Mouse (Mus musculus): ENCODE measurements around the gene Laptm4a. TPM values are rescaled to one million over a fixed set of nuclear protein-coding genes. Genes with fewer than 3 reads are reported as not detected.
"Not testable (repeated sequence)": the region's sequence is repeated elsewhere in the genome, so short reads cannot be mapped to it uniquely, and the experiment has no call there.

Laptm4a gene
- polyA plus RNA-seq, 1 experiment from 2014 or later: 185 TPM

- no peak for DNase-seq (ENCODE audit: low spot score)
- peaks cover 37% of the 10 kb centered on the region for H3K4me1 ChIP-seq
- H3K9me3 ChIP-seq (replicated peaks): no peaks in the 10 kb centered on the region
- peaks cover 5% of the 10 kb centered on the region for H3K36me3 ChIP-seq
- WGBS: 92% methylated on average over 3 of the region's 3 CpGs
- H3K27me3 ChIP-seq (ENCODE audit: low read depth, poor library complexity, severe bottlenecking): no peaks in the 10 kb centered on the region
- peak overlapping the region; percentile 36; the same call in 1 of the 2 replicates for H3K27ac ChIP-seq
- no peak overlapping the region for H3K4me3 ChIP-seq
Observed at GRCm38 (mm10) chr12:8919231-8919630, 2.2 kb upstream of the Laptm4a start.

GRCm38 (mm10) chr12:8920996-8921393 lies 469 bp upstream of the Laptm4a start:
- Histone ChIP-seq H3K36me3 (peaks cover 22% of the 10 kb centered on the region), H3K4me3 (peak overlapping the region; percentile 75), H3K9me3 (replicated peaks) (no peaks in the 10 kb centered on the region), H3K27ac (peak overlapping the region; percentile 98), H3K4me1 (peaks cover 40% of the 10 kb centered on the region), H3K27me3 (ENCODE audit: low read depth, poor library complexity, severe bottlenecking) (no peaks in the 10 kb centered on the region)
- no peak for DNase-seq (ENCODE audit: low spot score)
- WGBS: 48% methylated on average over 1 of the region's 1 CpGs

GRCm38 (mm10) chr12:8922369-8923124 lies 1.1 kb downstream of the Laptm4a start:
- H3K27me3 ChIP-seq (ENCODE audit: low read depth, poor library complexity, severe bottlenecking): no peaks in the 10 kb centered on the region
- peak overlapping the region; percentile 75 for H3K4me3 ChIP-seq
- peaks cover 36% of the 10 kb centered on the region for H3K36me3 ChIP-seq
- 6% methylated on average over 30 of the region's 30 CpGs for WGBS
- no peak for DNase-seq (ENCODE audit: low spot score)
- H3K4me1 ChIP-seq: peaks cover 30% of the 10 kb centered on the region
- peak overlapping the region; percentile 98 for H3K27ac ChIP-seq
- H3K9me3 ChIP-seq (replicated peaks): no peaks in the 10 kb centered on the region

GRCm38 (mm10) chr12:8923125-8923410 lies 1.6 kb downstream of the Laptm4a start:
- peak overlapping the region; percentile 75 for H3K4me3 ChIP-seq
- H3K27ac ChIP-seq: peak overlapping the region; percentile 98; the same call in 1 of the 2 replicates
- H3K9me3 ChIP-seq (replicated peaks): no peaks in the 10 kb centered on the region
- WGBS: 31% methylated on average over 5 of the region's 5 CpGs
- peaks cover 41% of the 10 kb centered on the region for H3K36me3 ChIP-seq
- no peak for DNase-seq (ENCODE audit: low spot score)
- peaks cover 30% of the 10 kb centered on the region for H3K4me1 ChIP-seq
- no peaks in the 10 kb centered on the region for H3K27me3 ChIP-seq (ENCODE audit: low read depth, poor library complexity, severe bottlenecking)

- Histone ChIP-seq H3K36me3 (peaks cover 45% of the 10 kb centered on the region), H3K27ac (no peak overlapping the region), H3K9me3 (replicated peaks) (no peaks in the 10 kb centered on the region), H3K4me1 (peaks cover 30% of the 10 kb centered on the region), H3K27me3 (ENCODE audit: low read depth, poor library complexity, severe bottlenecking) (no peaks in the 10 kb centered on the region), H3K4me3 (peak overlapping the region; percentile 75)
- 67% methylated on average over 2 of the region's 2 CpGs for WGBS
- no peak for DNase-seq (ENCODE audit: low spot score)
Observed at GRCm38 (mm10) chr12:8923603-8924002, 2.1 kb downstream of the Laptm4a start.

GRCm38 (mm10) chr12:8927652-8928051 lies 6.2 kb downstream of the Laptm4a start:
- 94% methylated on average over 3 of the region's 3 CpGs for WGBS

GRCm38 (mm10) chr12:8928766-8929165 lies 7.3 kb downstream of the Laptm4a start:
- DNase-seq (ENCODE audit: low spot score): no peak
- Histone ChIP-seq H3K9me3 (replicated peaks) (no peaks in the 10 kb centered on the region), H3K27me3 (ENCODE audit: low read depth, poor library complexity, severe bottlenecking) (no peaks in the 10 kb centered on the region), H3K36me3 (peaks cover 76% of the 10 kb centered on the region), H3K4me1 (peaks cover 11% of the 10 kb centered on the region), H3K27ac (no peak overlapping the region), H3K4me3 (no peak overlapping the region)
- 97% methylated on average over 4 of the region's 4 CpGs for WGBS

More at GRCm38 (mm10) chr12:8927652-8928051, 6.2 kb downstream of the Laptm4a start:
- Histone ChIP-seq H3K4me1 (peaks cover 20% of the 10 kb centered on the region), H3K27ac (no peak overlapping the region), H3K9me3 (replicated peaks) (no peaks in the 10 kb centered on the region), H3K27me3 (ENCODE audit: low read depth, poor library complexity, severe bottlenecking) (no peaks in the 10 kb centered on the region), H3K4me3 (no peak overlapping the region), H3K36me3 (peaks cover 65% of the 10 kb centered on the region)
- DNase-seq (ENCODE audit: low spot score): no peak

- no peak overlapping the region for H3K27ac ChIP-seq
- no peaks in the 10 kb centered on the region for H3K9me3 ChIP-seq (replicated peaks)
- no peaks in the 10 kb centered on the region for H3K27me3 ChIP-seq (ENCODE audit: low read depth, poor library complexity, severe bottlenecking)
- H3K4me1 ChIP-seq: no peaks in the 10 kb centered on the region
- H3K36me3 ChIP-seq: peaks cover 75% of the 10 kb centered on the region
- DNase-seq (ENCODE audit: low spot score): no peak
- 92% methylated on average over 4 of the region's 4 CpGs for WGBS
- H3K4me3 ChIP-seq: no peak overlapping the region
Observed at GRCm38 (mm10) chr12:8931083-8931482, 9.6 kb downstream of the Laptm4a start.

GRCm38 (mm10) chr12:8935349-8935748 lies 13.9 kb downstream of the Laptm4a start:
- Histone ChIP-seq H3K4me3 (no peak overlapping the region), H3K4me1 (no peaks in the 10 kb centered on the region), H3K27me3 (ENCODE audit: low read depth, poor library complexity, severe bottlenecking) (no peaks in the 10 kb centered on the region), H3K9me3 (replicated peaks) (no peaks in the 10 kb centered on the region), H3K27ac (no peak overlapping the region), H3K36me3 (peaks cover 83% of the 10 kb centered on the region)
- 75% methylated on average over 5 of the region's 5 CpGs for WGBS
- DNase-seq (ENCODE audit: low spot score): no peak

- peaks cover 81% of the 10 kb centered on the region for H3K36me3 ChIP-seq
- H3K4me3 ChIP-seq; H3K9me3 ChIP-seq (replicated peaks); DNase-seq (ENCODE audit: low spot score); H3K4me1 ChIP-seq; H3K27me3 ChIP-seq (ENCODE audit: low read depth, poor library complexity, severe bottlenecking); H3K27ac ChIP-seq: not testable (repeated sequence)
- 78% methylated on average over 4 of the region's 4 CpGs for WGBS
Observed at GRCm38 (mm10) chr12:8936210-8936609, 14.7 kb downstream of the Laptm4a start.

- Histone ChIP-seq H3K9me3 (replicated peaks) (no peaks in the 10 kb centered on the region), H3K36me3 (peaks cover 54% of the 10 kb centered on the region), H3K4me3 (no peak overlapping the region), H3K27ac (no peak overlapping the region), H3K4me1 (no peaks in the 10 kb centered on the region), H3K27me3 (ENCODE audit: low read depth, poor library complexity, severe bottlenecking) (no peaks in the 10 kb centered on the region)
- WGBS: 92% methylated on average over 4 of the region's 4 CpGs
- DNase-seq (ENCODE audit: low spot score): no peak
Observed at GRCm38 (mm10) chr12:8939490-8939889, 18.0 kb downstream of the Laptm4a start.

GRCm38 (mm10) chr12:8940011-8941005 lies 18.8 kb downstream of the Laptm4a start:
- WGBS: 73% methylated on average over 12 of the region's 12 CpGs
- no peaks in the 10 kb centered on the region for H3K4me1 ChIP-seq
- H3K4me3 ChIP-seq: no peak overlapping the region
- no peaks in the 10 kb centered on the region for H3K9me3 ChIP-seq (replicated peaks)
- H3K36me3 ChIP-seq: peaks cover 46% of the 10 kb centered on the region
- H3K27ac ChIP-seq: no peak overlapping the region
- no peak for DNase-seq (ENCODE audit: low spot score)
- no peaks in the 10 kb centered on the region for H3K27me3 ChIP-seq (ENCODE audit: low read depth, poor library complexity, severe bottlenecking)

- no peaks in the 10 kb centered on the region for H3K27me3 ChIP-seq (ENCODE audit: low read depth, poor library complexity, severe bottlenecking)
- no peaks in the 10 kb centered on the region for H3K9me3 ChIP-seq (replicated peaks)
- H3K27ac ChIP-seq: no peak overlapping the region
- H3K4me3 ChIP-seq: no peak overlapping the region
- 0 out of 2 replicates have a peak, but pooled peaks cover under 1% of the 10 kb centered on the region for H3K4me1 ChIP-seq
- 72% methylated on average over 4 of the region's 4 CpGs for WGBS
- DNase-seq (ENCODE audit: low spot score): no peak
- H3K36me3 ChIP-seq: peaks cover 37% of the 10 kb centered on the region
Observed at GRCm38 (mm10) chr12:8941131-8941615, 19.7 kb downstream of the Laptm4a start.

Measured in limb, embryonic 10.5 days (tissue).